Mouse (Mus musculus): Measurements from ENCODE around the gene Gpr55. TPM values are rescaled to one million over a fixed set of nuclear protein-coding genes. Genes with fewer than 3 reads are reported as not detected.
"Not testable (repeated sequence)": the region's sequence is repeated elsewhere in the genome, so short reads cannot be mapped to it uniquely, and the experiment has no call there.

Gene Gpr55
- total RNA-seq (2021): under 1 TPM in 1 of 2 experiments, not detected in 1; 0.08 TPM

DNA sequence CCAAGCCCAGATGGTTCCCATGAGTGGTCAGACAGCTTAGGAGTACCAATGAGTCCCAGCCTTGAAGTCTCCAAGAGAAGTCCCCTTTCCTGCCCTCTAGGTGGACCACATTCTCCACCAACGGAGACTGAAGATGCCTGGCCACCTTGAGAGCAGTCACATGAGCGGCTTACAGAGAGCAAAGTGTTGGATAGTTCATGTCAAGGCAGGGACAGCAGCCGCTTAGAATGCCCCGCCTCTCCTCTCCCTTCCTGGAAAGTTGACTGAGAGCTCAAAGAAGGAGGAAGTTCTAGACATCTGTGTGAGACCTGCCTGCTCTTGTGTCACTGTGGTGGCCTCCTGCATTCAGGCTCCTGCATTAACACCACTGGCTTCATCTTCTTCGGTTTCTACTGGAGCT is at the start of gene Gpr55:
Gpr55 (minus strand) TSS at position 135 of the 400 bp plus-strand sequence.
- DNase-seq (ENCODE audit: extremely low spot score in 1 of 2, low spot score in 2 of 2): no peak
- intact Hi-C loops (cut with DNase I): no loop called here

DNA sequence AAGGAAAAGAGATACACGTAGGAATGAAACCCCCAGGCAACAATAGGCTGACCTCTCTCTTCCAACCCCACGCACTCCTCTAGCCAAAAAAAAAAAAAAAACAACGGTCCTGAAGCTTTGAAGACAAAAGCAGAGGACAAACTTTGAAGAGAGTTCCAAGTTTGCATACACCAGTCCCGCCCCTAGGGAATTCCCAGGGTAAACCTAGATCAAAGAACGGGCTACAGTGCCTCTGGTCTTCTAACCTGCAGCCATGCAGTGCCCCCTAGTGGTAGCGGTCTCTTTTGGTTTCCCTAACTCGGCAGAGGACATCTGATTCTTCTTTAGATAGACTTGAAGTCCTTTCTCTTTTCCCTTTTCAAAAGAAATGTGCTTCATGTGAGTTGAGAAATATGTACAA is 47.0 kb upstream of the Gpr55 start:
- peak; percentile 89 to 94 for DNase-seq (ENCODE audit: extremely low spot score in 1 of 2, low spot score in 2 of 2)
- intact Hi-C loops (cut with DNase I): loop anchor here (2.0 kb wide), 2 partner anchors 73 to 155 kb away; no protein-coding TSS in a partner anchor

DNA sequence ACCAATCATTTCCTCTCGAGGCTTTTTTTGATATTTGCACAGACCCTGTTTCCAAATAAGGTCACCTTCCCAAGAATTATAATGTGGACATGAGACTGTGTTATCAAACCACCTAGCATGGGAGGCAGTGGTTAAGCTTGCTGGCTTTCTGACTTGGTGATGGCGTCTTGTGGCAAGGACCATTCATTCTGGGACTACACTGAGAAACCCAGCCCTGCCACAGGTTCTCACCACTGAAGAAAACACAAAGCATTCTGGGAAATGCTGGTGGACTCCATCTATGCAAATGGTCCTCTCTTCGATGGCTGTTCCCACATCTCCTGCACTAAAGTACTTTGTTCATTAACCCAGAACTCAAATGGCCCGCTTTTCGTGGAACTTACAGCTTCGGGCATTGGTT is 45.2 kb upstream of the Gpr55 start:
- intact Hi-C loops (cut with DNase I): no loop called here

GRCm38 (mm10) chr1:86005540-86005939 is 44.7 kb upstream of the Gpr55 start:
- no peak for DNase-seq (ENCODE audit: extremely low spot score in 1 of 2, low spot score in 2 of 2)
- intact Hi-C loops (cut with DNase I): no loop called here

More for the DNA sequence above, 45.2 kb upstream of the Gpr55 start:
- no peak for DNase-seq (ENCODE audit: extremely low spot score in 1 of 2, low spot score in 2 of 2)

DNA sequence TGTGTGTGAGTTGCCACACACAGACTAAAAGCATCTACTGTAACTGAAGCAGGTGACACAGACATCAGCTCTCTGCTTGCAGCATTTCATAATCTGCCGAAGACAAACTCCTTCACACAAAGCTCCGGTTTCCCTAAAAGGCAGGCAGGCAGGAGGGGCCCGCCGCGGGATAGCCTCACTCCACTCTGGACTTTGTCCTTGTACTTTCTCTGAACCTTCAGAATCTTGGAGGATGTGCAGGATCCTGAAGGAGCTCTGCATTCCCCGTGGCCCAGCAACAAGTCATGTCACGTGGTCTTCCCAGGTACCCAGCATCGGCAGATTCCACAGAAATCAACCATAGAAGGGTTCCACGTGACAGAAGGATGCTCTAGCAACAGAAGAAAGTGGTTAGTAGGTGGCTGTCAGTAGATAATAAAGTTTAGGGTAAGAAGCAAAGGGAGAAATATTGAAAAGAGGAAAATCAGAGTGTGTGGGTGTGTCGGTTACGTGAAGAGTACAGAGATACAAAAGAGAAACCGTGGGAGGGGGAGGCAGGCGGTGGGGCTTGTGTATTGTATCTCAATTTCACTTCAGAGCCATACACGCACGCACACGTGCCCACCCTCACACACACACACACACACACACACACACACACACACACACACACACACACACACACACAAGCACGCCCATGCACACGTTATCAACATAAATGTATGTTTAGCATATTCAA is 39.2 kb upstream of the Gpr55 start:
- intact Hi-C loops (cut with DNase I): no loop called here
- no peak for DNase-seq (ENCODE audit: extremely low spot score in 1 of 2, low spot score in 2 of 2)

GRCm38 (mm10) chr1:85998012-85998411 is 37.2 kb upstream of the Gpr55 start:
- intact Hi-C loops (cut with DNase I): no loop called here

DNA sequence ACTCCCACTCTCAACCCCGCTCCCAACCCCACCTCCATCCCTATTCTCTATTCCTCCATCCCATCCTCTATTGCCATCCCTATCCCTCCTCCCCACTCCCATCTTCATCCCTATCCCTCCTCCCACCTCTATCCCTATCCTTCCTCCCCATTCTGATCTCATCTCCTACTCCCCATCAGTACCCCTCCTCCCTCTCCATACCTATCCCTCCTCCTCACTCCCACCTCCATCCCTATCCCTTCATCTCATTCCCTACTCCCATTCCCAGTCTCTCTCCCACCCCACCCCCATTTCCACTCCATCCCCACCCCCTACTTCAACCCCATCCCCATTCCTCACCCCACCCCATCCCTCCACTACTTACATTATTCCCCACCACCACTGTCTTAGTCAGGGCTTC is 36.4 kb upstream of the Gpr55 start:
- intact Hi-C loops (cut with DNase I): no loop called here
- DNase-seq (ENCODE audit: extremely low spot score in 1 of 2, low spot score in 2 of 2): no peak

More at GRCm38 (mm10) chr1:85998012-85998411, 37.2 kb upstream of the Gpr55 start:
- DNase-seq (ENCODE audit: extremely low spot score in 1 of 2, low spot score in 2 of 2): no peak

DNA sequence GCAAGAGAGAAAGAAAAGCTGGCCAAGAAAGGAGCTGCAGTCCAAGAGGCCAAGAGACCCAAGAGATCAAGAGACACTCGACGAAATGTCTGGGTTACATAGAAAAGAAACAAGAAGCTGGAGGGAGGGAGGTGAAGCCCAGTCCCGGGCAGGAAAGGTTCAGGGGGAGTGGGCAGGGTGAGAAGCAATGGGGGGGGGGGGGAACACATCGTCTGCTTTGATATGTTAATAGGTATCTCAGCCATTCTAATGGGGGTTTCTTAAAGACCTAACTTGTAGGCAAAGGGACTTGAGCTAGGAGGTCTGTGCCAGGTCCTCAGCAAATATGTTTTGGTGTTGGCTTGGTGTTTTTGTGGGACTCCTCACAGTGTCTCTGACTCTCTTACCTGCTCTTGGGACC is 32.7 kb upstream of the Gpr55 start:
- intact Hi-C loops (cut with DNase I): no loop called here
- DNase-seq (ENCODE audit: extremely low spot score in 1 of 2, low spot score in 2 of 2): no peak

DNA sequence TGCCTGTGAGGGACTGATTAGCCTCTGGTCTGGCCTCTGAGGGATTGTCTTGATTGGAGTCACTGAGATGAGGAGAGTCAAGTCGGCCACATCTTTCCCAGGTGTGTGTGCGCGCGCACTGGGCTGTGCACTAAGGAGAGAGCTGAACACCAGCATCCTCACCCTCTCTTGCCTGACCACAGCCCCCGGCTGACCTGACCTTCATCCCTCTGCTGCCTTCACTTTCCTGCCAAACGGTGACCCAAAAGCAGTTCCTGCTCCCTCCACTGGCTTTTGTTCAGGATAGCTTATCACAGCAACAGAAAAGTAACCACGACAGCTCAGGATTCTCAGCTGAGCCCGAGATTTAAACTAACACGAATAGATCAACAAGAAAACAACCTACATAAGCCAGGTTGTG is 31.4 kb upstream of the Gpr55 start:
- no peak for DNase-seq (ENCODE audit: extremely low spot score in 1 of 2, low spot score in 2 of 2)
- intact Hi-C loops (cut with DNase I): no loop called here

GRCm38 (mm10) chr1:85988882-85989281 is 28.1 kb upstream of the Gpr55 start:
- intact Hi-C loops (cut with DNase I); DNase-seq (ENCODE audit: extremely low spot score in 1 of 2, low spot score in 2 of 2): not testable (repeated sequence)

- DNase-seq (ENCODE audit: extremely low spot score in 1 of 2, low spot score in 2 of 2): no peak
- intact Hi-C loops (cut with DNase I): no loop called here
Measured at GRCm38 (mm10) chr1:85988351-85988750, 27.5 kb upstream of the Gpr55 start.

DNA sequence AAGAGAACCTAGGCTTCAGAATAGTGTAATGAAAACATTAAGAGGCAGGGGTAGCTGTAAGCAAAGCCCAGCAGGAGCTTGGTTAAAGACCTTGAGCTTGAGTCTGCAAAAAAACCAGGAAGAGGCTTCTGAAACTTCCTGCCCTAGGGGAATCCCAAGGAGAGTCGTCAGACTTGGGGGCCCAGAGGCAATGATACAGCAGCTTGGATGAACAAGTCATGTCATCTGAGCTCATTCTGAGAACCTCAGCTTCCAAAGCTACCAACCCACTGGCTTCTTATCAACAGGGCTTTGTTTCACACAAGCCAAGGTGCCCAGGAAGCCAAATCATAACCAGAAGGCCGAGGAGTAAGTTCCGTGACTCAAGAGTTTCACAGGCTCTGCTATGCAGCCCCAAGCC is 25.0 kb upstream of the Gpr55 start:
- DNase-seq (ENCODE audit: extremely low spot score in 1 of 2, low spot score in 2 of 2): no peak
- intact Hi-C loops (cut with DNase I): no loop called here

DNA sequence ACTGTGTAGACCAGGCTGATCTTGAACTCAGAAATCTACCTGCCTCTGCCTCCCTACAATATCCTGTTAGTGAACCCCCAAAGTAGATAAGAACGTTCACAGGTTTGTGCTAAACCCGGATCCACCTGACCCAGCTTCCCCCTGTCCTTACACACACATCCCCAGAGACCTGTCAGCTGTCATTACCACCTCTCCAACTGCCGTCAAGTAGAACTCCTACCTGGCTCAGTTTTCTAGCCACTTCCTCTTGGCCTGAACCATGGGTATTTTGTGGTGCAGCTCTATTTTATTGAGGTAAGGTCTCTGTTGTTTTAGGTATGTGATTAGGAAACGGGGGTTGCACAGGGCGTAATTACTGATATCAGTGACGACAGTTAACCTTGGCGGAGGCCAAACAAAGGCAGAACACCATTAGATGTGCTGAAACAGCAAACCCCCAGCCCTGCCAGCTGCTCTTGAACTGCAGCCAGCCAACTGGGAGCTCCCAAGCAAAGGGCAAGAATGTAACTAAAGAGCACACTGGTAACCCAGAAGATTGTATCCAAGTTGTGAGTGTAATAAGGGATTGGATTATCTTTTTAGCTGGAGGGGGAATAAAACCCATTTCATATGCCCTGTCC is 21.0 kb upstream of the Gpr55 start:
- intact Hi-C loops (cut with DNase I): no loop called here
- DNase-seq (ENCODE audit: extremely low spot score in 1 of 2, low spot score in 2 of 2): no peak

- no peak for DNase-seq (ENCODE audit: extremely low spot score in 1 of 2, low spot score in 2 of 2)
- intact Hi-C loops (cut with DNase I): no loop called here
Measured at GRCm38 (mm10) chr1:85977709-85978108, 16.9 kb upstream of the Gpr55 start.

- intact Hi-C loops (cut with DNase I): no loop called here
- DNase-seq (ENCODE audit: extremely low spot score in 1 of 2, low spot score in 2 of 2): no peak
Measured at GRCm38 (mm10) chr1:85973468-85973877, 12.7 kb upstream of the Gpr55 start.

GRCm38 (mm10) chr1:85972341-85972740 is 11.5 kb upstream of the Gpr55 start:
- intact Hi-C loops (cut with DNase I): no loop called here
- DNase-seq (ENCODE audit: extremely low spot score in 1 of 2, low spot score in 2 of 2): no peak

DNA sequence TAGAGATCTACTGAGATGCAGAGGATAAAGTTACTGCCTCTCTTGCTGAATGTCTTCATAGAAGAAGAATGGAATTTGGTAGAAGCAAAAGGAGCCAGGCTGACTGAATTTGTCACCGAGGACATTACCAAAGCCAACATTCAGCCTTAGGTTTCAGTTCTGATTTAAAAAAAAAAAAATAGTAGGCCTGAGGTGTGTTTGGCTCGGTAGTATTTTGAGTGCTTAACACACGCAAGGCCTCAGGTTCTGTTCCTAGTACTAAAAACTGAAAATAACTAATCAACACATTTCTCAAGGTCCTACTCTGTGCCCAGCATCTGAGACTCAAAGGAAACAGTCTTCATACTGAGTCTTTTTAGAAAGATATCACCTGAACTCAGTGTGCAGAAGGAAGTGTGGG is 10.3 kb upstream of the Gpr55 start:
- no peak for DNase-seq (ENCODE audit: extremely low spot score in 1 of 2, low spot score in 2 of 2)
- intact Hi-C loops (cut with DNase I): no loop called here

DNA sequence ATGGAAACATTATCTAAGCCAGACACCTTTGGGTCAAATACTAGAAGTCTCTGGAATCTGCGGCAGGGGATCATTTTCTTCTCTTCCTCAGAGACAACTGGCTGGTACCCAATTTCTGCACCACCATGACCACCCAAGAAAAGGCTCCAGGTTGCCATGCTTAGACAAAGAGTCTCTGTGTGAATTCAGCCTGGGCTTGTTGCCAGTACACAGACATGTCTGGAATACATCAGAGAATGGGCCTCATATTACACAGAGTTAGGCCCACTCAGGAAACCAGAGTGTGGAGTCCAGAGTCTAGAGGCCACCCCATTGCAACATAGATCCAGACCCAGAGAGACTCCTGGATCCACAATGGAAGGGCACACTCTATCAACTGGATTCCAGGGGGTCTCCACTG is 8.7 kb upstream of the Gpr55 start:
- intact Hi-C loops (cut with DNase I): no loop called here
- peak; percentile 59 to 66 for DNase-seq (ENCODE audit: extremely low spot score in 1 of 2, low spot score in 2 of 2)

DNA sequence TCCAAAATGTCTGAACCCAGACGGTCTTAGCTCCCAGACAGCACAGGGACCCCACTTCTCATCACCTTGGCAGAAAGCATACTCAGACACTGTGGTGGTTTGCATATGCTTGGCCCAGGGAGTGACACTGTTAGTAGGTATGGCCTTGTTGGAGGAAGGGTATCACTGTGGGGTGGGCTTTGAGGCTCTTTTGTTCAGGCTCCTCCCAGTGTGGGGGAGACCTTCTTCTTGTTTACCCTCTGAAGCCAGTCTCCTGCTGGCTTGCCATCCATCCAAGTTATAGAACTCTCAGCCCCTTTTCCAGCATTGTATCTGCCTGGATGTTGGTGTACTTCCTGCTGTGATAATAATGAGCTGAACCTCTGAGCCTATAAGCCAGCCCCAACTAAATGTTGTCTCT is 8.3 kb upstream of the Gpr55 start:
- intact Hi-C loops (cut with DNase I): no loop called here
- no peak for DNase-seq (ENCODE audit: extremely low spot score in 1 of 2, low spot score in 2 of 2)

- DNase-seq (ENCODE audit: extremely low spot score in 1 of 2, low spot score in 2 of 2): peak in 1 of 2 experiments; percentile 42
- intact Hi-C loops (cut with DNase I): no loop called here
Measured at GRCm38 (mm10) chr1:85965856-85966255, 5.0 kb upstream of the Gpr55 start.
